Mouse (Mus musculus): ENCODE data around the gene Asna1. TPM values are rescaled to one million over a fixed set of nuclear protein-coding genes. Genes with fewer than 3 reads are reported as not detected.

Gene Asna1
- polyA plus RNA-seq, 1 experiment from 2014 or later = 80.1 TPM

GRCm38 (mm10) chr8:85034764-85035163 lies 9.7 kb upstream of the Asna1 start:
- H3K4me1 ChIP-seq (replicated peaks) = peaks cover 60% of the 10 kb centered on the region
- DNase-seq = peak; percentile 61
- H3K27me3 ChIP-seq = no peaks in the 10 kb centered on the region
- H3K9ac ChIP-seq = peak overlapping the region; percentile 81
- peak overlapping the region; percentile 93 for H3K4me2 ChIP-seq
- WGBS (ENCODE audit: insufficient replicate concordance) = under 1% methylated on average over 13 of the region's 13 CpGs
- no peak for ATAC-seq (ENCODE audit: low read depth)
- peaks cover 44% of the 10 kb centered on the region for H3K36me3 ChIP-seq
- no peaks in the 10 kb centered on the region for H3K9me3 ChIP-seq (replicated peaks)
- H3K4me3 ChIP-seq (replicated peaks) = peak overlapping the region; percentile 86
- peak overlapping the region; percentile 88 for H3K27ac ChIP-seq

DNA sequence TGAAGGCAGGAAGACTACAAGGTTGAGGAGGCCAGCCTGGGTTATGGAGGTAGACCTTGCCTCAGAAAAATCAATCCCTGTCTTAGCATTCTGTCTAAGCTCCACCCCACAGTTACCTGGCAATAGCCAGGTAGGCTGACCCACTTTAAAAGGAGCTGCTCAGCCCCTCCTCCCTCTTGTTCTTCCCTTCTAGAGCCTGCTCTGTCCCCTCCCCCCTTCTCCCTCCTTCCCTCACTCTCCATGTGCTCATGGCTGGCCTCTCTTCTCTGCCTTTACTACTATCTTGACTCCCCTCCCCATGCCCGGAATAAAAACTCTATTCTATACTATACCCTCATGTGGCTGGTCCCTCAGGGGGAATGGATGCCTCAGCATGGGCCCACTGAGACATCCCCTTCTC lies 8.8 kb upstream of the Asna1 start:
- H3K27me3 ChIP-seq = no peaks in the 10 kb centered on the region
- 41% methylated on average over 1 of the region's 1 CpGs for WGBS (ENCODE audit: insufficient replicate concordance)
- peak overlapping the region; percentile 51 for H3K27ac ChIP-seq
- DNase-seq (no peak), ATAC-seq (ENCODE audit: low read depth) (no peak)
- no peak overlapping the region for H3K4me3 ChIP-seq (replicated peaks)
- H3K4me2 ChIP-seq = peak overlapping the region; percentile 93
- H3K4me1 ChIP-seq (replicated peaks) = peaks cover 61% of the 10 kb centered on the region
- H3K9ac ChIP-seq = 0 out of 2 replicates have a peak overlapping the region, but pooled peaks have one; percentile 29
- H3K36me3 ChIP-seq = peaks cover 50% of the 10 kb centered on the region
- H3K9me3 ChIP-seq (replicated peaks) = no peaks in the 10 kb centered on the region

DNA sequence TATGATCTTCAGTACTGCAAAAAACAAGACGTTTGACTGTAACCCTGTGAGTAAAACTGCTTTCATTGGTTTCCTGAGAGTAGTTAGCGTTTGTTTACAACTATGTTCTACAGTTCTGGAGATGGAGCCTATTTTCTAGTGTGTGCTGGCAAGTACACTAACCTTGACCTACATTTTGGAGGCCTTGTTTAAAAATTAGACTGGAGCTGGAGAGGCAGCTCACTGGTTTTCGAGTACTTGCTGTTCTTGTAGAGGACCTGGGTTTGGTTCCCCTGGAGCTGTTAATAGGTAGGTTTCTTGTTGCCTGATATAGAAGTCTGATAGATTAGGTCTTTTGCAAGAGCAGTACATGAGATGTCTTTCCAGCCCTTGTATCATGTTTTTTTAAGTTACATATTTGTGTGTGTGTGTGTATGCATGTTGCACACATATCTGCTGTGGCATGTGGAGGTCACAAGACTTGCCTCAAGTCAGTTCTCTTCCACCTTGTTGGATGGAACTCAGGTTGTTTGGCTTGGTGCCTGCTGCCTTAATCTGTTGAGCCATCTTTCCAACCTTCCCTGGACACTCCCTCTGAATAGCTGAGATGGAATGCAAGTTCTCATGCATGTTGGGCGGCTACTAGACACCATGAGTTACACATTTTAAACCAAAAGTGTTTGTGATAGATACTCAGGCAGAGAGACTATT lies 7.7 kb upstream of the Asna1 start:
- DNase-seq (no peak), ATAC-seq (ENCODE audit: low read depth) (no peak)
- Histone ChIP-seq H3K27me3 (no peaks in the 10 kb centered on the region), H3K9me3 (replicated peaks) (no peaks in the 10 kb centered on the region), H3K4me1 (replicated peaks) (peaks cover 63% of the 10 kb centered on the region), H3K4me3 (replicated peaks) (no peak overlapping the region), H3K4me2 (no peak overlapping the region), H3K27ac (0 out of 2 replicates have a peak overlapping the region, but pooled peaks have one; percentile 35), H3K9ac (0 out of 2 replicates have a peak overlapping the region, but pooled peaks have one; percentile 12), H3K36me3 (peaks cover 55% of the 10 kb centered on the region)
- WGBS (ENCODE audit: insufficient replicate concordance) = 73% methylated on average over 4 of the region's 4 CpGs

DNA sequence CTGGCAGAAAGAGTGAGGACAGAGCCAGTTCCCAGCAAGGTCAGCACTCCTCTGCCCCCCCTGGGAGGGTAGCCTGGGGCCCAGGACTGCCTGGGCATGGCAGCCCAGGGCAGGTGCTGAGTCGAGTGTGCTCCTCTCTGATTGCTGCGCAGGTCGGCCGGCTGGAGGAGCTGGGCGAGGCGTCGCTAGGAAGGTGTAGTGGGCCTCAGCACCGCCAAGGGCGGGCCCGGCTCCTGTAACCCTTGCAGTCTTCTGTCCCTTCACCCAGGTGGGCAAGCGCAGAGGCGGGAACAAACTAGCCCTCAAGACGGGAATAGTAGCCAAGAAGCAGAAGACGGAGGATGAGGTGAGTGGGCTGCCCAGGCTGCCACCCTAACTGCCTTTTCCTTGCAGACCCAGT lies 4.2 kb upstream of the Asna1 start:
- Histone ChIP-seq H3K4me1 (replicated peaks) (peaks cover 64% of the 10 kb centered on the region), H3K9me3 (replicated peaks) (no peaks in the 10 kb centered on the region), H3K27me3 (no peaks in the 10 kb centered on the region), H3K9ac (peak overlapping the region; percentile 100; the same call in 1 of the 2 replicates), H3K4me2 (peak overlapping the region; percentile 92), H3K36me3 (peaks cover 55% of the 10 kb centered on the region), H3K27ac (peak overlapping the region; percentile 97; the same call in 1 of the 2 replicates), H3K4me3 (replicated peaks) (peak overlapping the region; percentile 100)
- DNase-seq = no peak
- 85% methylated on average over 14 of the region's 14 CpGs for WGBS (ENCODE audit: insufficient replicate concordance)
- ATAC-seq (ENCODE audit: low read depth) = no peak

GRCm38 (mm10) chr8:85027922-85028321 lies 2.8 kb upstream of the Asna1 start:
- Histone ChIP-seq H3K9ac (peak overlapping the region; percentile 100), H3K27ac (peak overlapping the region; percentile 97), H3K4me2 (peak overlapping the region; percentile 92), H3K4me1 (replicated peaks) (peaks cover 61% of the 10 kb centered on the region), H3K27me3 (no peaks in the 10 kb centered on the region), H3K36me3 (peaks cover 55% of the 10 kb centered on the region), H3K9me3 (replicated peaks) (no peaks in the 10 kb centered on the region), H3K4me3 (replicated peaks) (peak overlapping the region; percentile 100)
- DNase-seq (no peak), ATAC-seq (ENCODE audit: low read depth) (no peak)
- 22% methylated on average over 2 of the region's 2 CpGs for WGBS (ENCODE audit: insufficient replicate concordance)

DNA sequence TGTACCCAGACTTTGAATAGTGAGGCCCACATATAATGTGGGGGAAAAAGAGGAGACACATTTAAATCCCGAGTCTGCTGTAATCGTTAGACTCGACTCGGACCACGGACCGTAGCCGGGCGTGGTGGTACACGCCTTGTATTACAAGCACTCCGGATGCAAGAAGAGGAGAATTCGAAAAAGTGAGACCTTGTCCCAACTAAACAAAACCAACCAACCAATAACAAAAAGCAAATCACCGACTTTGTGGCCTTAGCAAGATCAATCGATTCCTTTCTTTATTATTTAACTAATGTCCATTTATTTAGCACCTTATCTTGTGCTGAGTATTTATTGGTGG lies 2.4 kb upstream of the Asna1 start:
- Histone ChIP-seq H3K4me1 (replicated peaks) (peaks cover 59% of the 10 kb centered on the region), H3K36me3 (peaks cover 55% of the 10 kb centered on the region)
- WGBS (ENCODE audit: insufficient replicate concordance) = under 1% methylated on average over 13 of the region's 13 CpGs

DNA sequence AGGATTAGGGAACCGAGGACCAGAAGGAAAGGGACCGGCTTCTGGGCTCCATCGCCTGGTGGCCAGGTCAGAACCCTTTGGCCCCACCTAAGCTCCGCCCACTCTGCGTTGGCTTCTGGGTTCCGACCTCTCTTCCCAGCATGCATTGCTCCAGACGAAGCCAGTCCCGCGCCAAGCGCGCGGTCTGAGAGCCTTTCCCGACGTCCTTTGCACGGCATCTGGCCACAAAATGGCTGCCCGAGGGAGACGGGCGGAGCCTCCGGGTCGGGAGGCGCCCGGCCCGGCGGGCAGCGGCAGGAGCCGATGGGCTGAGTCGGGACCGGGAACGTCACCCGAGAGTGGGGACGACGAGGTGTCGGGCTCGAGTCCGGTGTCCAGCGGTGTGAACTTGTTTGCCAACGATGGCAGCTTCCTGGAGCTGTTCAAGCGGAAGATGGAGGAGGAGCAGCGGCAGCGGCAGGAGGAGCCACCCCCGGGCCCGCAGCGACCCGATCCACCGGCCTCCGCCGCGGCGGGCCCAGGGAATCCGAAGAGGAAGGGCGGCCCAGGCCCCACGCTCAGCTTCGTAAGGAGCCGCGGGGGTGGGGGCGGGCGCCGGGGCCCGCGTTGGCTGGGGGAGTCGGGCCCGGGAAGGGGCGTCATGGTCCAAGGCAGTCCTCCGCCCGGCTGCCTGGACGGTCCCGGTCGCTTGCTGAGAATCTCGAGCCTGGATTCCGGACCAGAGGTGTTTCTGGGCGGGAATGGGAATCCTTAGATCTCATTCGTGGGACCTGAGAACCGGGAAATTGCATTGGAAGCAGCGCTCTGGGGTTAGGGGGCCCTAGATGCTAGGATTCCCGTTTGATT lies 1.8 kb upstream of the Asna1 start, which contains the start of gene Trir:
Gene Trir, plus strand, starts transcription at position 154 of the 846 bp plus-strand sequence.
- Histone ChIP-seq H3K9me3 (replicated peaks) (no peaks in the 10 kb centered on the region), H3K4me3 (replicated peaks) (peak within 1 kb of the TSS; percentile 100), H3K4me1 (replicated peaks) (peaks cover 55% of the 10 kb centered on the region), H3K27me3 (no peaks in the 10 kb centered on the region), H3K36me3 (peaks cover 55% of the 10 kb centered on the region), H3K4me2 (peak within 1 kb of the TSS; percentile 92), H3K27ac (peak within 1 kb of the TSS; percentile 97), H3K9ac (peak within 1 kb of the TSS; percentile 100)
- ATAC-seq (ENCODE audit: low read depth) = peak; percentile 80
- under 1% methylated on average over 73 of the region's 75 CpGs for WGBS (ENCODE audit: insufficient replicate concordance)
- peak; percentile 97 for DNase-seq

More for the DNA sequence above, 2.4 kb upstream of the Asna1 start:
- Histone ChIP-seq H3K9me3 (replicated peaks) (no peaks in the 10 kb centered on the region), H3K27ac (peak overlapping the region; percentile 97), H3K4me2 (peak overlapping the region; percentile 92), H3K9ac (peak overlapping the region; percentile 100), H3K4me3 (replicated peaks) (peak overlapping the region; percentile 100), H3K27me3 (no peaks in the 10 kb centered on the region)
- ATAC-seq (ENCODE audit: low read depth) = no peak
- DNase-seq = no peak

DNA sequence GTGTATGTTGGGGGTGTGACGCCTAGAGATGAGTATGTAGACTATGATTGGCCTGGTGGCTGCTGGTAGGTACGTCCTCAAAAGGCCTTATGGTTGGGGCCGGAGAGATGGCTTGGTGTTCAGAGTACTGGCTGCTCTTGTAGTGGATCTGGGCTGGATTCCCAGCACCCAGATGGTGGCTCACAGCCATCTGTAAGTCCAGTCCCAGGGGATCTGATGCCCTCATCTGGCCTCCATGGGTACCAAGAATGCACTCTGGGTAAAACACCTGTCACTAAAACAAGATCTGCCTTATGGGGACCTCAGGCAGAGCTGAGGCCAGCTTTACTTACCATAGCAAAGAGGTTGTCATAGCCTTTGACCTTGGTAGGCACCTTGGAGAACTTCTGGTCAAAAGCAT lies 1.2 kb downstream of the Asna1 start:
- H3K9ac ChIP-seq = peak overlapping the region; percentile 83; the same call in 1 of the 2 replicates
- peaks cover 40% of the 10 kb centered on the region for H3K4me1 ChIP-seq (replicated peaks)
- peak overlapping the region; percentile 100 for H3K4me3 ChIP-seq (replicated peaks)
- H3K27ac ChIP-seq = no peak overlapping the region
- WGBS (ENCODE audit: insufficient replicate concordance) = 83% methylated on average over 3 of the region's 3 CpGs
- no peak for ATAC-seq (ENCODE audit: low read depth)
- peak overlapping the region; percentile 92 for H3K4me2 ChIP-seq
- H3K36me3 ChIP-seq = peaks cover 56% of the 10 kb centered on the region
- no peaks in the 10 kb centered on the region for H3K27me3 ChIP-seq
- no peaks in the 10 kb centered on the region for H3K9me3 ChIP-seq (replicated peaks)
- DNase-seq = no peak

DNA sequence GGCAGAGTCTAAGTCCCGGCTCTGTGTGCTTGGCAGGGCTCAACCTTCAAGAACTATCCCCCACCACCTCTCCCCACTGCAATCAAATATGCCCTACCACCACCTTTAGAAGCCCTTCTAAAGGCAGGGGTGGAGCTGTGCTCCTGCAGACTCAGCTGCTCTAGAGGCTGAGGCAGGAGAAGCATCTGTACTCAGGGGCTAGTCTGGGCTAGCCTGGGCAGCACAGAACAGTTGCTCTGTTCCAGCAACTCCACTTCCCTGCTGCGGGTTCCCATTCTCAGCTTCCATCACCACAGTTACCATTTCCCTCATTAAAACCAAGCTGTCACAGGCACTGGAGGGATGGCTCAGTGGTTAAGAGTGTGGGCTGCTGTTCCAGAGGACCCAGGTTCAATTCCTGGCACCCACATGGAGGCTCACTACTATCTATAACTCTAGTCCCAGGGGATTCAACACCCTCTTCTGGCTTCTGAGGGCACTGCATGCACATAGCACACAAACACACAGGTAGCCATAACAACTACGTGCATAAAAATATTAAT lies 3.5 kb downstream of the Asna1 start:
- Histone ChIP-seq H3K4me1 (replicated peaks) (peaks cover 28% of the 10 kb centered on the region), H3K4me2 (no peak overlapping the region), H3K27ac (no peak overlapping the region), H3K27me3 (no peaks in the 10 kb centered on the region), H3K36me3 (peaks cover 70% of the 10 kb centered on the region), H3K4me3 (replicated peaks) (no peak overlapping the region), H3K9me3 (replicated peaks) (no peaks in the 10 kb centered on the region), H3K9ac (no peak overlapping the region)
- WGBS (ENCODE audit: insufficient replicate concordance) = 92% methylated on average over 3 of the region's 3 CpGs
- ATAC-seq (ENCODE audit: low read depth) (no peak), DNase-seq (no peak)

DNA sequence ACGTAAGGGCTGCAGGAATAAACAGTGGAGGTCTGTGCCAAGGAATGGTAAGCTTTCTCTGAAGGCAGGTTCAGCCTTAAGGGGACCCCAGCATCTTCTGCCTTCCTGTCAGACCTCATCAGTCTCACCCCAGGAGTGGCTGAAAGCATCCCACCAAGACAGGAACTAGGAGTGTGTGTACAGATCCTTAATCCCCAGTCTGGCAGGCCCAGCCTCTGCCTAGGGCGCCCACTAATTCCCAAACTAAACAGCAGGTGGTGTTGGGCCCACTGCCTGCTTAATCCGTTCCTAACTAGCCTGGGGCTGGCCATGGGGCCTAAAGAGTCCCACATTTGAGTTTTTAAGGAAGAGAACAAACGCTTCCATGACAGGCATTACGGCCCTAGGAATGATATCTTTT lies 7.9 kb downstream of the Asna1 start:
- peaks cover 51% of the 10 kb centered on the region for H3K36me3 ChIP-seq

DNA sequence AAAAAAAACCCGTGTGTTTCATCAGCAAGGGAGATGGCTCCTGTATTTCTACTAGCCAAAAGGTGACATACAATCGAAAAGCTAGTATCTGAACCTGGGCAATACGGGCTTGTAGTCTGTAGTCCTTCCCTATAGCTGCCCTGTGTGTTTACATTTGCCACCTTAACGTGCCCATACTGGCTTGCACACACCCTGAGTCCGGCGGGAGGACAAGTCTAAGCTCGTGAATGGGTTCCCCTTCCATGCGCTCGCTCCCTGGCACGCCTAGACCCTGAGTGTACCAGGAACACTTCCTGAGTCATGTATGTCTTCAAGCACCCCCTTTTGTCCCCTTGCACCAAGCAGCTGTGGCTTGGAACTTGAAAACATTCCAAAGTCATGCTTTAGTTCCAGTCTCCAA lies 8.4 kb downstream of the Asna1 start:
- peaks cover 4% of the 10 kb centered on the region; the same call in 1 of the 2 replicates for H3K4me1 ChIP-seq (replicated peaks)
- peaks cover 34% of the 10 kb centered on the region for H3K27me3 ChIP-seq
- H3K4me2 ChIP-seq = no peak overlapping the region
- DNase-seq = no peak
- peaks cover 46% of the 10 kb centered on the region for H3K36me3 ChIP-seq
- no peak overlapping the region for H3K4me3 ChIP-seq (replicated peaks)
- no peaks in the 10 kb centered on the region for H3K9me3 ChIP-seq (replicated peaks)
- no peak overlapping the region for H3K27ac ChIP-seq
- 59% methylated on average over 10 of the region's 10 CpGs for WGBS (ENCODE audit: insufficient replicate concordance)
- H3K9ac ChIP-seq = no peak overlapping the region
- ATAC-seq (ENCODE audit: low read depth) = no peak

More for the DNA sequence above, 7.9 kb downstream of the Asna1 start:
- no peak overlapping the region for H3K9ac ChIP-seq
- peaks cover 30% of the 10 kb centered on the region for H3K27me3 ChIP-seq
- 61% methylated on average over 5 of the region's 5 CpGs for WGBS (ENCODE audit: insufficient replicate concordance)
- H3K4me3 ChIP-seq (replicated peaks) = no peak overlapping the region
- peaks cover 4% of the 10 kb centered on the region; the same call in 1 of the 2 replicates for H3K4me1 ChIP-seq (replicated peaks)
- H3K27ac ChIP-seq = no peak overlapping the region
- no peak overlapping the region for H3K4me2 ChIP-seq
- DNase-seq (no peak), ATAC-seq (ENCODE audit: low read depth) (no peak)
- no peaks in the 10 kb centered on the region for H3K9me3 ChIP-seq (replicated peaks)
